Mouse (Mus musculus) heart, postnatal 14 days (tissue): ENCODE data around the gene Defb48. TPM values are rescaled to one million over a fixed set of nuclear protein-coding genes. Genes with fewer than 3 reads are reported as not detected.
A peak's percentile ranks its signal among the peaks of the same experiment; 100 is the strongest.

ENCODE experiments used
- DNase-seq, 2 experiments: peaks; one replicate each; pipeline ENCODE4 v3.0.0; 2021 to 2022
- intact Hi-C: fragments of 180-260 bp; cut with DNase I; formaldehyde crosslinking; loops from one replicate; pipeline ENCODE4 v1.15.1; 2025
- total RNA-seq, 2 experiments: library from RNA; stranded (reverse); gene quantifications; 2 replicates each; pipeline ENCODE4 v1.2.3; 2021

Gene Defb48
- total RNA-seq, 2 experiments from 2014 or later, result not detected

GRCm38 (mm10) chr14:62936631-62937380, 47.5 kb downstream of the Defb48 start:
- intact Hi-C loops, result loop anchor here (2.0 to 5.0 kb wide), 3 partner anchors 100 to 445 kb away; partner anchors contain the start of genes Ints6 and Wdfy2
- peak in 1 of 2 experiments; percentile 19 for DNase-seq

- intact Hi-C loops, result loop anchor here (5.0 kb wide), 2 partner anchors 173 to 443 kb away; partner anchors contain the start of gene Ints6
- no peak for DNase-seq
Observed at GRCm38 (mm10) chr14:62935361-62935760, 48.9 kb downstream of the Defb48 start.

GRCm38 (mm10) chr14:62928101-62928541, 56.2 kb downstream of the Defb48 start:
- intact Hi-C loops, result no loop called here
- no peak for DNase-seq

Other genes with a start within 250 kb of the Defb48 start
- 10 to 100 TPM; 20.6 to 25.6 TPM for gene Ints6, start 223.3 kb downstream of the Defb48 start, total RNA-seq
- gene Wdfy2, start 146.8 kb downstream of the Defb48 start, total RNA-seq, result 1 to 10 TPM; 8.1 to 8.6 TPM
- gene Defb47, start 13.6 kb upstream of the Defb48 start, total RNA-seq, result not detected
- not detected for gene Defb43, start 27.3 kb upstream of the Defb48 start, total RNA-seq
- gene Defb42, start 62.5 kb upstream of the Defb48 start, total RNA-seq, result under 1 TPM; 0.38 to 0.44 TPM
- not detected for gene Defb30, start 65.5 kb upstream of the Defb48 start, total RNA-seq